Mouse (Mus musculus): ENCODE data around the gene Rcor2. TPM values are rescaled to one million over a fixed set of nuclear protein-coding genes. Genes with fewer than 3 reads are reported as not detected.

Rcor2 gene
- polyA plus RNA-seq, 1 experiment = 11.6 TPM

GRCm38 (mm10) chr19:7274326-7274990 lies 7.3 kb downstream of the Rcor2 start:
- TF ChIP-seq POLR2A (IDR thresholded peaks at IDR 0.05; ENCODE audit: low read depth, low read length) = no peak
- TF ChIP-seq CTCF (IDR thresholded peaks at IDR 0.05; ENCODE audit: borderline replicate concordance, insufficient read depth, low read length) = no peak
- Histone ChIP-seq H3K27ac (ENCODE audit: insufficient read depth, low read length) (no peak overlapping the region), H3K4me1 (ENCODE audit: control insufficient read depth, insufficient read depth, low read length) (no peaks in the 10 kb centered on the region), H3K4me3 (ENCODE audit: insufficient read depth, low read length) (no peak overlapping the region)

- H3K4me1 ChIP-seq (ENCODE audit: control insufficient read depth, insufficient read depth, low read length) = no peaks in the 10 kb centered on the region
- H3K27ac ChIP-seq (ENCODE audit: insufficient read depth, low read length) = no peak overlapping the region
- H3K4me3 ChIP-seq (ENCODE audit: insufficient read depth, low read length) = no peak overlapping the region
- TF ChIP-seq CTCF (IDR thresholded peaks at IDR 0.05; ENCODE audit: borderline replicate concordance, insufficient read depth, low read length) (no peak), POLR2A (IDR thresholded peaks at IDR 0.05; ENCODE audit: low read depth, low read length) (no peak)
These were observed 8.1 kb downstream of the Rcor2 start for GRCm38 (mm10) chr19:7275131-7275789.

- Histone ChIP-seq H3K27ac (ENCODE audit: insufficient read depth, low read length) (no peak overlapping the region), H3K4me1 (ENCODE audit: control insufficient read depth, insufficient read depth, low read length) (no peaks in the 10 kb centered on the region)
These were observed 9.0 kb downstream of the Rcor2 start for GRCm38 (mm10) chr19:7276053-7276659.

DNA sequence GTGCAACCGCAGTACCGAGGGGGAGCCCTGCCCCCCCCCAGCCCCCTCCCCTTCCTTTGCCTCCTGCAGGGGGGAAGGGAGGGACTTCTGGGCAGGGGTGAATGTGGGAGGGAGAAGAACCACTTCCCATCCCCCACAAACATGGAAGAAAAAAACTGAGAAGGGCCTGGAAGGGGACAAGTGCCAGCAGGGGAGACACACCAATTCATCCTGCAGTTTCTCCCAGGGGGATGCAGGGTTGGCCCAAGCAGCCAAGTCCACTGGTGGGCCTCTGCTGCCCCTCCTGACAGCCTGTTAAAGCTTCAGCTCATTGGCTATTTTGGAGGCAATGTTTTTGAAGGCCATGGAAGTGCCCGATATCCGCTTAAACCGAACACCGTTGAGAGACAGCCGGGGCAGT lies 9.7 kb downstream of the Rcor2 start:
- Histone ChIP-seq H3K27ac (ENCODE audit: insufficient read depth, low read length) (no peak overlapping the region), H3K4me3 (ENCODE audit: insufficient read depth, low read length) (no peak overlapping the region), H3K4me1 (ENCODE audit: control insufficient read depth, insufficient read depth, low read length) (no peaks in the 10 kb centered on the region)
- TF ChIP-seq CTCF (IDR thresholded peaks at IDR 0.05; ENCODE audit: borderline replicate concordance, insufficient read depth, low read length) (no peak), POLR2A (IDR thresholded peaks at IDR 0.05; ENCODE audit: low read depth, low read length) (no peak)

More at GRCm38 (mm10) chr19:7276053-7276659, 9.0 kb downstream of the Rcor2 start:
- TF ChIP-seq POLR2A (IDR thresholded peaks at IDR 0.05; ENCODE audit: low read depth, low read length) = no peak
- no peak for TF ChIP-seq CTCF (IDR thresholded peaks at IDR 0.05; ENCODE audit: borderline replicate concordance, insufficient read depth, low read length)
- H3K4me3 ChIP-seq (ENCODE audit: insufficient read depth, low read length) = no peak overlapping the region

DNA sequence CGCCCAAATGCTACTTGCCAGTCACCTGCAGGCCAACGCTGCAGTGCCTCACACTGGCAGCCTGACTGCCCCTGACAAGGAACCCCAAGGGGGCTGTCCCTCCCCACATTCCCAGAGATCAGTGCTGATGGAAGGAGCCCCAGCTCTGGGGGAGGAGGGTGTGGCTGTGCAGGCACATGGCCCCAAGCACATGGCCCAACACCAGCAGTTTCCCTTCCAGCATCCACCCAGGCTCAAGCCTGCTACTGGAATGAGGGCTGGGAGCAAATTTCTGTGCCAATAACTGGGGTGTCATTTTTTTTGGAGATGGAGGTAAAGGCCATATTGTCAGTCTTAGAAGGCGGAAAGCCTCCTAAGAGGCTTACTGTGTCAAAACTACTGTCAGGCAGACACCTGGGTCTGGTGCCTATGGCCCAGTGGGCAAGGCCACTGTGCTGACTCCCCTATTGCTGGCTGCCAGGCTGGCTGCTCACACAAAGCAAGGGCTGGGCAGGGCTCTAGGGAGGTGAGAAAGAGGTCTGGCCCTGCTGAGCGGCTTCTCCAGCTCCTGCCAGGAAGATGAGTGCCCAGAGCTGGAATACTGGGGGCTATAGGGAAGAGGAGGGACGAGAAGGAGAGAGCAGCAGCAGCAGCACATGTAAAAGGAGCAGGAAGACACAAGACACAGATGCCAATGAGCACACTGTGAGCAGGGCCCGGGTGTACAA lies 11.2 kb downstream of the Rcor2 start:
- TF ChIP-seq POLR2A (IDR thresholded peaks at IDR 0.05; ENCODE audit: low read depth, low read length) = no peak
- TF ChIP-seq CTCF (IDR thresholded peaks at IDR 0.05; ENCODE audit: borderline replicate concordance, insufficient read depth, low read length) = no peak
- Histone ChIP-seq H3K4me1 (ENCODE audit: control insufficient read depth, insufficient read depth, low read length) (no peaks in the 10 kb centered on the region), H3K4me3 (ENCODE audit: insufficient read depth, low read length) (no peak overlapping the region), H3K27ac (ENCODE audit: insufficient read depth, low read length) (no peak overlapping the region)

GRCm38 (mm10) chr19:7279114-7279513 lies 12.0 kb downstream of the Rcor2 start:
- Histone ChIP-seq H3K4me1 (ENCODE audit: control insufficient read depth, insufficient read depth, low read length) (no peaks in the 10 kb centered on the region), H3K27ac (ENCODE audit: insufficient read depth, low read length) (no peak overlapping the region), H3K4me3 (ENCODE audit: insufficient read depth, low read length) (no peak overlapping the region)
- TF ChIP-seq CTCF (IDR thresholded peaks at IDR 0.05; ENCODE audit: borderline replicate concordance, insufficient read depth, low read length) = peak; percentile 24; the same call in 1 of the 2 replicates
- TF ChIP-seq POLR2A (IDR thresholded peaks at IDR 0.05; ENCODE audit: low read depth, low read length) = no peak

DNA sequence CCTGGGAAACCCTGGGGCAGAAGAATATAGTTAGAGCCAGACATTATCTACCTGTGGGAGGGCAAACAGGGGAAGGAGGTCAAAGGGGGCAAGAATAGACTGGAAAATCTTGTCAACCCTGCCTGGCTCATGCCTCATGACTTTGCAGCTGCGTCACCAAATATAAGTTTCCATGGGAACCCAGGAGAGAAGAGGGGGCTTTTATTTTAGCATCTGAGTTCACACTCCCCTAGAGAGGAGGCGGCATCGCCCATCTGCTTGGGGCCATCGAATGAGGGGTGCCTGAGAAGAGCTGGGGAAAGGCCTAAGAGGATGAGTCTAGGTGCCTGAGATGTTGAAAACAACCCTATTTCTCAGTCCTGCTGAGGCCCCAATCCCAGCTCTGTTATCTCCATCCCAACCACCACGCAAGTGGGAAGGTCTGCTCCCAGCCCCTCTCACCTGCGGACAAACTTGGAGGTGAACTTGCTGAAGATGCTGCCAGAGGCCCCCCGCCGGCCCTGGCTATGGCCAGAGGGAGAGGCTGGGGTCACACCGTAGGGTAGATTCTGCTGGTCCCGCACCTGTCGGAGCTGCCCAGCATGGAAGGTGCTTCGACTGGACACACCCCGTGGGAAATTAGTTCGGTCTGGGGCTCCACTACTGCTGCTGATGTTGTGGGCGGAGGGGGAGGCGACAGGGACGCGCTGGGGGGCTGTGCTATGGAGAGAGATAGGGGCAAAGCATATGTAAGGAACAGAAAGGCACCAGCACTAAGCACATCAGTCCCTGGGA lies 13.6 kb downstream of the Rcor2 start:
- no peaks in the 10 kb centered on the region for H3K4me1 ChIP-seq (ENCODE audit: control insufficient read depth, insufficient read depth, low read length)
- H3K27ac ChIP-seq (ENCODE audit: insufficient read depth, low read length) = no peak overlapping the region
- TF ChIP-seq CTCF (IDR thresholded peaks at IDR 0.05; ENCODE audit: borderline replicate concordance, insufficient read depth, low read length) (no peak), POLR2A (IDR thresholded peaks at IDR 0.05; ENCODE audit: low read depth, low read length) (no peak)
- H3K4me3 ChIP-seq (ENCODE audit: insufficient read depth, low read length) = no peak overlapping the region

DNA sequence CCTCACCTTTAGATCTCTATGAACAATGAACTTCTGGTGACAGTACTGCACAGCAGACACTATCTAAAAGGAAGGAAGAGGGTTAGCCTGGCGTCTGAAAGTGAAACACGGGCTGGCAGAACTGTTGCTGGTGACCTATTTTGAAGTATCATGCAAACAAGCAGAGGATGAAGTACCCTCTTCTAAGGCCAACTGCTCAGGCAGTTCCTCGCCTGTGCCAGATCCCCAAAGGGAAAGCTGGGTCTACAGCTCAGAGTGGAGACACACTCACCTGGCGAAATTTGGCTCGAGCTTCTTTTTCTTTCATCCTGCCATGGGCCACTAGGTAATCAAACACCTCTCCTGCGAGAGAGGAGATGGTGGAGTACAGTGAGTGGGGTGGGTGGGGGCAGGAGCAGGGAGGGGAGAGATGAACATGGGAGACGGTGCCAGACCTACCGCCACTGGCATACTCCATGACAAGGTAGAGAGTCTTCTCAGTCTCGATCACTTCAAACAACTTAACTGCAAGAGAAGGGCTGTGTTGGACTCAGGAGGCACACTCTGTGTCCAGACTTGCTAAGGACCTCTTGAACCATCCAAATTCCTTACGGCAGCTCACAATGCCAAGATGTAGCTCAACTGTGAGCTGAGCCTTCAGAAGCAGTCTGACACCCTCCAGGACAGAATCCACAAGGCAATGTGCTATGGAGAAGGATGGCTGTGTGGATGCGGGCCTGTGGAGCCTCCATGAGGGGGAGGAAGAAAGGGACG lies 19.6 kb downstream of the Rcor2 start:
- no peak overlapping the region for H3K27ac ChIP-seq (ENCODE audit: insufficient read depth, low read length)
- H3K4me1 ChIP-seq (ENCODE audit: control insufficient read depth, insufficient read depth, low read length) = no peaks in the 10 kb centered on the region
- H3K4me3 ChIP-seq (ENCODE audit: insufficient read depth, low read length) = no peak overlapping the region
- TF ChIP-seq POLR2A (IDR thresholded peaks at IDR 0.05; ENCODE audit: low read depth, low read length) (no peak), CTCF (IDR thresholded peaks at IDR 0.05; ENCODE audit: borderline replicate concordance, insufficient read depth, low read length) (no peak)
